ENCODE assay signal across 22 mouse cellular contexts in genomic region chr6:14574607-14575006, GRCm38 (mm10).
A peak's percentile ranks its signal among the peaks of the same experiment; 100 is the strongest.
DNase-seq lines count a peak whose midpoint lies in the region; ATAC-seq and TF ChIP-seq lines count a peak whose summit lies in the region.
"Had no signal": no experiment of that assay in that cellular context is flagged by ENCODE, and none has a peak within 500 bp of the region (broad histone marks: within the 10 kb centered on the region; RNA-seq: fewer than 3 reads in every experiment).

No protein-coding gene starts in this region.

- no peak overlapping the region for H3K4me2 ChIP-seq in intestine, embryonic 14.5 days (ENCODE audit: low read length)
- no peak overlapping the region for H3K4me2 ChIP-seq in intestine, postnatal 0 days (replicated peaks; ENCODE audit: low read depth)
- H3K4me2 ChIP-seq in intestine, embryonic 15.5 days (replicated peaks) = no peak overlapping the region
- no peak overlapping the region for H3K4me2 ChIP-seq in intestine, embryonic 16.5 days (ENCODE audit: low read depth, low read length)

- no peak overlapping the region for H3K9ac ChIP-seq in intestine, embryonic 14.5 days (ENCODE audit: low read length)
- H3K9ac ChIP-seq in intestine, postnatal 0 days (ENCODE audit: low read depth, low read length) = no peak overlapping the region
- H3K9ac ChIP-seq in intestine, embryonic 15.5 days = no peak overlapping the region
- no peak overlapping the region for H3K9ac ChIP-seq in intestine, embryonic 16.5 days (ENCODE audit: low read depth, low read length)

- H3K27me3 ChIP-seq in intestine, embryonic 14.5 days (replicated peaks; ENCODE audit: control insufficient read depth, insufficient read depth, low read length) = no peaks in the 10 kb centered on the region
- H3K27me3 ChIP-seq in intestine, postnatal 0 days (replicated peaks; ENCODE audit: control insufficient read depth, insufficient read depth, low read length) = no peaks in the 10 kb centered on the region
- no peaks in the 10 kb centered on the region for H3K27me3 ChIP-seq in intestine, embryonic 15.5 days (replicated peaks)
- H3K27me3 ChIP-seq in intestine, embryonic 16.5 days (replicated peaks; ENCODE audit: control insufficient read depth, insufficient read depth, low read length) = no peaks in the 10 kb centered on the region
- H3K27me3 ChIP-seq: CH12.LX, Patski had no signal

- DNase-seq in intestine, embryonic 14.5 days (ENCODE audit: low spot score) = no peak
- no peak for DNase-seq in spleen, postnatal 14 days (ENCODE audit: low spot score in 2 of 2)
- DNase-seq in adrenal gland, postnatal 4 days (ENCODE audit: low spot score in 2 of 2) = no peak
- DNase-seq: adrenal gland, adult 2 months; adrenal gland, adult 8-10 months; adrenal gland, postnatal 10 days; adrenal gland, postnatal 14 days; adrenal gland, postnatal 25 days; adrenal gland, postnatal 36 days; B cell, adult 2 months; cerebellum, adult 11 months; cerebellum, adult 11-12 months; cerebellum, adult 18-20 months; cerebellum, adult 2 months had no signal

- H3K36me3 ChIP-seq in intestine, embryonic 14.5 days (ENCODE audit: control insufficient read depth, insufficient read depth, low read length) = no peaks in the 10 kb centered on the region
- H3K36me3 ChIP-seq in intestine, postnatal 0 days (ENCODE audit: control insufficient read depth, insufficient read depth) = no peaks in the 10 kb centered on the region
- H3K36me3 ChIP-seq in intestine, embryonic 15.5 days = no peaks in the 10 kb centered on the region
- no peaks in the 10 kb centered on the region for H3K36me3 ChIP-seq in intestine, embryonic 16.5 days (ENCODE audit: control insufficient read depth, insufficient read depth, low read length)
- H3K36me3 ChIP-seq: G1E had no signal

- no peaks in the 10 kb centered on the region for H3K4me1 ChIP-seq in intestine, embryonic 14.5 days (replicated peaks; ENCODE audit: control insufficient read depth, insufficient read depth, low read length)
- no peaks in the 10 kb centered on the region for H3K4me1 ChIP-seq in intestine, postnatal 0 days (replicated peaks; ENCODE audit: control insufficient read depth, insufficient read depth, low read length)
- H3K4me1 ChIP-seq in intestine, embryonic 15.5 days (replicated peaks) = no peaks in the 10 kb centered on the region
- H3K4me1 ChIP-seq in intestine, embryonic 16.5 days (ENCODE audit: control insufficient read depth, insufficient read depth, low read length) = no peaks in the 10 kb centered on the region

- H3K9me3 ChIP-seq in intestine, embryonic 14.5 days (ENCODE audit: control insufficient read depth, low read length) = no peaks in the 10 kb centered on the region
- no peaks in the 10 kb centered on the region for H3K9me3 ChIP-seq in intestine, postnatal 0 days (ENCODE audit: control insufficient read depth)
- no peaks in the 10 kb centered on the region for H3K9me3 ChIP-seq in intestine, embryonic 15.5 days
- H3K9me3 ChIP-seq in intestine, embryonic 16.5 days (ENCODE audit: control insufficient read depth, low read length) = no peaks in the 10 kb centered on the region
- H3K9me3 ChIP-seq: G1E had no signal

- H3K27ac ChIP-seq in intestine, embryonic 14.5 days (ENCODE audit: low read depth) = no peak overlapping the region
- H3K27ac ChIP-seq in intestine, postnatal 0 days (ENCODE audit: low read depth, low read length) = no peak overlapping the region
- H3K27ac ChIP-seq in intestine, embryonic 15.5 days = no peak overlapping the region
- H3K27ac ChIP-seq in intestine, embryonic 16.5 days (ENCODE audit: low read length) = no peak overlapping the region

- no peak for TF ChIP-seq CTCF in intestine, postnatal 0 days (IDR thresholded peaks at IDR 0.05; ENCODE audit: low read depth)

- peak; percentile 76; the same call in 1 of the 2 replicates for ATAC-seq in intestine, embryonic 14.5 days (replicated peaks; ENCODE audit: low FRiP score, low TSS enrichment, low read depth)
- no peak for ATAC-seq in intestine, postnatal 0 days
- peak; percentile 92 for ATAC-seq in intestine, embryonic 15.5 days
- peak; percentile 85 for ATAC-seq in intestine, embryonic 16.5 days
- ATAC-seq: activated CD4-positive, CD25-positive, alpha-beta regulatory T cell, adult 4 months; CD4-positive, CD25-positive, alpha-beta regulatory T cell, adult 4 months; Patski had no signal

- 53% methylated on average over 3 of the region's 3 CpGs for WGBS in intestine, embryonic 14.5 days
- WGBS in intestine, postnatal 0 days = 34% methylated on average over 3 of the region's 3 CpGs
- WGBS in intestine, embryonic 15.5 days = 53% methylated on average over 3 of the region's 3 CpGs
- 50% methylated on average over 3 of the region's 3 CpGs for WGBS in intestine, embryonic 16.5 days

- no peak overlapping the region for H3K4me3 ChIP-seq in intestine, embryonic 14.5 days (ENCODE audit: low read depth, low read length)
- no peak overlapping the region for H3K4me3 ChIP-seq in intestine, postnatal 0 days (ENCODE audit: low read depth, low read length)
- no peak overlapping the region for H3K4me3 ChIP-seq in intestine, embryonic 15.5 days (replicated peaks)
- no peak overlapping the region for H3K4me3 ChIP-seq in intestine, embryonic 16.5 days (ENCODE audit: low read length)
